Mouse (Mus musculus) c-Kit-negative CD71-positive TER-119-positive erythroid progenitor cells, embryonic 14.5 days (primary cell): ENCODE results near the gene Antxr1.

Experiments
- DNase-seq: peaks from one replicate; pipeline ENCODE4 v3.0.0-alpha.2; 2013; ENCODE audit warnings: low read depth, low spot score

Gene Antxr1

GRCm38 (mm10) chr6:87189755-87190154 lies 145.9 kb downstream of the Antxr1 start:
- DNase-seq = no peak

GRCm38 (mm10) chr6:87186988-87187387 lies 148.6 kb downstream of the Antxr1 start:
- no peak for DNase-seq

GRCm38 (mm10) chr6:87184418-87184817 lies 151.2 kb downstream of the Antxr1 start:
- DNase-seq = peak; percentile 67

- peak; percentile 71 for DNase-seq
These were observed 151.6 kb downstream of the Antxr1 start for GRCm38 (mm10) chr6:87183981-87184380.

GRCm38 (mm10) chr6:87183159-87183558 lies 152.5 kb downstream of the Antxr1 start:
- no peak for DNase-seq

GRCm38 (mm10) chr6:87182736-87183135 lies 152.9 kb downstream of the Antxr1 start:
- DNase-seq = no peak

- no peak for DNase-seq
These were observed 164.2 kb downstream of the Antxr1 start for GRCm38 (mm10) chr6:87171461-87171860.

GRCm38 (mm10) chr6:87170875-87171274 lies 164.7 kb downstream of the Antxr1 start:
- no peak for DNase-seq

GRCm38 (mm10) chr6:87170277-87170676 lies 165.3 kb downstream of the Antxr1 start:
- peak; percentile 76 for DNase-seq

GRCm38 (mm10) chr6:87168021-87168420 lies 167.6 kb downstream of the Antxr1 start:
- DNase-seq = no peak

GRCm38 (mm10) chr6:87166673-87167305 lies 168.8 kb downstream of the Antxr1 start:
- no peak for DNase-seq

GRCm38 (mm10) chr6:87165536-87166311 lies 169.9 kb downstream of the Antxr1 start:
- no peak for DNase-seq

- DNase-seq = no peak
These were observed 174.0 kb downstream of the Antxr1 start for GRCm38 (mm10) chr6:87161391-87162263.

GRCm38 (mm10) chr6:87160196-87160595 lies 175.4 kb downstream of the Antxr1 start:
- DNase-seq = no peak

GRCm38 (mm10) chr6:87158062-87158623 lies 177.5 kb downstream of the Antxr1 start:
- DNase-seq = no peak

- DNase-seq = no peak
These were observed 181.8 kb downstream of the Antxr1 start for GRCm38 (mm10) chr6:87153836-87154235.

GRCm38 (mm10) chr6:87153231-87153580 lies 182.4 kb downstream of the Antxr1 start:
- no peak for DNase-seq

GRCm38 (mm10) chr6:87152461-87153230 lies 183.0 kb downstream of the Antxr1 start:
- no peak for DNase-seq

GRCm38 (mm10) chr6:87151427-87151826 lies 184.2 kb downstream of the Antxr1 start:
- no peak for DNase-seq

- DNase-seq = no peak
These were observed 185.2 kb downstream of the Antxr1 start for GRCm38 (mm10) chr6:87150471-87150870.

- DNase-seq = no peak
These were observed 187.7 kb downstream of the Antxr1 start for GRCm38 (mm10) chr6:87147921-87148320.
